9 mouse cellular contexts compared by ENCODE assay signal in genomic region chr15:12084164-12084563, GRCm38 (mm10). TPM values are rescaled to one million over a fixed set of nuclear protein-coding genes. Genes with fewer than 3 reads are reported as not detected.
DNase-seq lines count a peak whose midpoint lies in the region; ATAC-seq and TF ChIP-seq lines count a peak whose summit lies in the region.
"Had no signal": no experiment of that assay in that cellular context is flagged by ENCODE, and none has a peak within 500 bp of the region (broad histone marks: within the 10 kb centered on the region; RNA-seq: fewer than 3 reads in every experiment).

No protein-coding gene starts in this region.

- H3K9me3 ChIP-seq in embryonic facial prominence, embryonic 12.5 days: no peaks in the 10 kb centered on the region
- no peaks in the 10 kb centered on the region for H3K9me3 ChIP-seq in embryonic facial prominence, embryonic 10.5 days
- H3K9me3 ChIP-seq in lung, embryonic 14.5 days (ENCODE audit: low read depth, low read length): no peaks in the 10 kb centered on the region
- H3K9me3 ChIP-seq in stomach, embryonic 14.5 days (ENCODE audit: control insufficient read depth, low read depth, low read length): no peaks in the 10 kb centered on the region
- H3K9me3 ChIP-seq: megakaryocyte, embryonic 14.5 days had no signal

- TF ChIP-seq CTCF in lung, embryonic 14.5 days (IDR thresholded peaks at IDR 0.05; ENCODE audit: low read depth): no peak
- no peak for TF ChIP-seq CTCF in lung, adult 2 months (IDR thresholded peaks at IDR 0.05; ENCODE audit: insufficient read depth, low read length)

- H3K4me2 ChIP-seq in embryonic facial prominence, embryonic 12.5 days (replicated peaks): no peak overlapping the region
- no peak overlapping the region for H3K4me2 ChIP-seq in lung, embryonic 14.5 days
- no peak overlapping the region for H3K4me2 ChIP-seq in stomach, embryonic 14.5 days (replicated peaks; ENCODE audit: low read depth, low read length)

- H3K27ac ChIP-seq in embryonic facial prominence, embryonic 12.5 days: peak overlapping the region; percentile 57; the same call in 1 of the 2 replicates
- no peak overlapping the region for H3K27ac ChIP-seq in embryonic facial prominence, embryonic 10.5 days (replicated peaks)
- H3K27ac ChIP-seq in lung, embryonic 14.5 days (ENCODE audit: low read depth): no peak overlapping the region
- peak overlapping the region; percentile 74 for H3K27ac ChIP-seq in stomach, embryonic 14.5 days (ENCODE audit: low read length)

- peak; percentile 81 for ATAC-seq in embryonic facial prominence, embryonic 12.5 days (ENCODE audit: insufficient number of reproducible peaks, insufficient read depth, low FRiP score, low TSS enrichment)
- peak; percentile 89 for ATAC-seq in lung, embryonic 14.5 days (ENCODE audit: insufficient read depth)
- peak; percentile 90 for ATAC-seq in stomach, embryonic 14.5 days (ENCODE audit: insufficient number of reproducible peaks, insufficient read depth, low FRiP score, low read depth)

- no peak overlapping the region for H3K4me3 ChIP-seq in embryonic facial prominence, embryonic 12.5 days
- no peak overlapping the region for H3K4me3 ChIP-seq in embryonic facial prominence, embryonic 10.5 days
- H3K4me3 ChIP-seq in lung, embryonic 14.5 days (ENCODE audit: low read depth, low read length): no peak overlapping the region
- no peak overlapping the region for H3K4me3 ChIP-seq in lung, adult 2 months (replicated peaks; ENCODE audit: extremely low read depth, low read depth, low read length)
- no peak overlapping the region for H3K4me3 ChIP-seq in stomach, embryonic 14.5 days (ENCODE audit: low read depth, low read length)
- H3K4me3 ChIP-seq: megakaryocyte, embryonic 14.5 days had no signal

- intact Hi-C loops in heart, postnatal 25 days (cut with DNase I): loop anchor here (1.0 to 5.0 kb wide), 2 partner anchors 16 to 37 kb away; no protein-coding TSS in a partner anchor

- no peak for DNase-seq in embryonic facial prominence, embryonic 10.5 days (ENCODE audit: low spot score)
- peak; percentile 74 for DNase-seq in lung, embryonic 14.5 days
- no peak for DNase-seq in lung, adult 2 months
- peak; percentile 29 for DNase-seq in heart, postnatal 25 days (ENCODE audit: low spot score)
- no peak for DNase-seq in adrenal gland, postnatal 4 days (ENCODE audit: low spot score in 2 of 2)
- DNase-seq in kidney, postnatal 36 days: no peak

- WGBS in embryonic facial prominence, embryonic 12.5 days: 57% methylated on average over 6 of the region's 6 CpGs
- WGBS in embryonic facial prominence, embryonic 10.5 days: 82% methylated on average over 6 of the region's 6 CpGs
- WGBS in lung, embryonic 14.5 days: 31% methylated on average over 6 of the region's 6 CpGs
- 58% methylated on average over 6 of the region's 6 CpGs for whole genome bisulfite sequencing in lung, adult 2 months
- 26% methylated on average over 6 of the region's 6 CpGs for WGBS in stomach, embryonic 14.5 days

- H3K27me3 ChIP-seq in embryonic facial prominence, embryonic 12.5 days: no peaks in the 10 kb centered on the region
- H3K27me3 ChIP-seq in embryonic facial prominence, embryonic 10.5 days (replicated peaks; ENCODE audit: low read depth, poor library complexity, severe bottlenecking): no peaks in the 10 kb centered on the region
- H3K27me3 ChIP-seq in lung, embryonic 14.5 days (ENCODE audit: insufficient read depth, low read length): no peaks in the 10 kb centered on the region
- no peaks in the 10 kb centered on the region for H3K27me3 ChIP-seq in stomach, embryonic 14.5 days (ENCODE audit: control insufficient read depth, insufficient read depth, low read length)

- H3K36me3 ChIP-seq in embryonic facial prominence, embryonic 12.5 days: no peaks in the 10 kb centered on the region
- no peaks in the 10 kb centered on the region for H3K36me3 ChIP-seq in embryonic facial prominence, embryonic 10.5 days (replicated peaks)
- no peaks in the 10 kb centered on the region for H3K36me3 ChIP-seq in lung, embryonic 14.5 days (ENCODE audit: insufficient read depth)
- no peaks in the 10 kb centered on the region for H3K36me3 ChIP-seq in stomach, embryonic 14.5 days (ENCODE audit: control insufficient read depth, insufficient read depth, low read length)

- TF ChIP-seq POLR2A in lung, adult 2 months (IDR thresholded peaks at IDR 0.05; ENCODE audit: borderline replicate concordance, extremely low read depth, low read depth, low read length): no peak

- H3K4me1 ChIP-seq in embryonic facial prominence, embryonic 12.5 days: no peaks in the 10 kb centered on the region
- no peaks in the 10 kb centered on the region for H3K4me1 ChIP-seq in embryonic facial prominence, embryonic 10.5 days
- H3K4me1 ChIP-seq in lung, embryonic 14.5 days (ENCODE audit: insufficient read depth): no peaks in the 10 kb centered on the region
- H3K4me1 ChIP-seq in lung, adult 2 months (ENCODE audit: control insufficient read depth, insufficient read depth, low read length): no peaks in the 10 kb centered on the region
- peaks cover 7% of the 10 kb centered on the region; the same call in 1 of the 2 replicates for H3K4me1 ChIP-seq in stomach, embryonic 14.5 days (ENCODE audit: control insufficient read depth, insufficient read depth, low read length)

- H3K9ac ChIP-seq in embryonic facial prominence, embryonic 12.5 days: no peak overlapping the region
- no peak overlapping the region for H3K9ac ChIP-seq in lung, embryonic 14.5 days
- no peak overlapping the region for H3K9ac ChIP-seq in stomach, embryonic 14.5 days (replicated peaks; ENCODE audit: low read depth, low read length)

RNA-seq across cellular contexts. Expression of gene Zfr, which starts 33.5 kb away (rescaled TPM):
- 115 and 118 TPM in 2 replicates for polyA plus RNA-seq in embryonic facial prominence, embryonic 12.5 days (2016; fragmentation: Nextera tagmentation; extraction: Ambion mirVana)
- 137 and 144 TPM in 2 replicates for polyA plus RNA-seq in embryonic facial prominence, embryonic 10.5 days (2016; fragmentation: Nextera tagmentation; extraction: Ambion mirVana)
- 148 and 158 TPM in 2 replicates for polyA plus RNA-seq in lung, embryonic 14.5 days (2014; fragmentation: Nextera tagmentation; extraction: Ambion mirVana)
- polyA plus RNA-seq in lung, adult 2 months (2012; rRNA removed): 107 TPM in 2 replicates
- 10 to 100 TPM; 79.9 to 87.0 TPM for total RNA-seq in heart, postnatal 25 days (2021)
- polyA plus RNA-seq in stomach, embryonic 14.5 days (2014; fragmentation: Nextera tagmentation; extraction: Ambion mirVana): 173 and 181 TPM in 2 replicates
- total RNA-seq in adrenal gland, postnatal 4 days (2021): 100 to 1,000 TPM; 180 to 189 TPM

Comparison
In these comparisons a context has a peak if more than half of its experiments do, and no peak if none do; other contexts are left out.
1. H3K27ac ChIP-seq: peak in embryonic facial prominence, embryonic 12.5 days (single experiment) and stomach, embryonic 14.5 days (single experiment); none in embryonic facial prominence, embryonic 10.5 days (single experiment) and lung, embryonic 14.5 days (single experiment).
2. DNase-seq: peak in lung, embryonic 14.5 days (single experiment) and heart, postnatal 25 days (single experiment); none in embryonic facial prominence, embryonic 10.5 days (single experiment), lung, adult 2 months (single experiment), adrenal gland, postnatal 4 days (0 of 2) and kidney, postnatal 36 days (0 of 2).
3. Peak in every context shown above with its lines, with median percentiles within 50 percentile points of each other: ATAC-seq.